Mouse (Mus musculus): ENCODE measurements around the gene Ptchd1. TPM values are rescaled to one million over a fixed set of nuclear protein-coding genes. Genes with fewer than 3 reads are reported as not detected.

Ptchd1 gene
- polyA plus RNA-seq, 1 experiment from 2014 or later = 12.6 TPM

Other genes starting within 250 kb of the Ptchd1 start
- 0.58 and 0.94 TPM in 2 replicates for gene Gm15155, start 927 bp upstream of the Ptchd1 start, polyA plus RNA-seq (2015; fragmentation: Nextera tagmentation; extraction: Ambion mirVana)

Data from hindbrain, embryonic 16.5 days (tissue).